Mouse (Mus musculus) bone marrow macrophage, adult 2 months (primary cell): ENCODE data around the gene Cdh13.

Source experiments
- CTCF ChIP-seq: IDR thresholded peaks from 2 replicates; pipeline ENCODE4 v1.5.1; 2012; ENCODE audit warnings: low read depth, mild to moderate bottlenecking, low read length, moderate library complexity
- POLR2A ChIP-seq: IDR thresholded peaks from 2 replicates; pipeline ENCODE4 v1.6.1; 2012; ENCODE audit warnings: mild to moderate bottlenecking, low read depth, low read length, borderline replicate concordance

DNA sequence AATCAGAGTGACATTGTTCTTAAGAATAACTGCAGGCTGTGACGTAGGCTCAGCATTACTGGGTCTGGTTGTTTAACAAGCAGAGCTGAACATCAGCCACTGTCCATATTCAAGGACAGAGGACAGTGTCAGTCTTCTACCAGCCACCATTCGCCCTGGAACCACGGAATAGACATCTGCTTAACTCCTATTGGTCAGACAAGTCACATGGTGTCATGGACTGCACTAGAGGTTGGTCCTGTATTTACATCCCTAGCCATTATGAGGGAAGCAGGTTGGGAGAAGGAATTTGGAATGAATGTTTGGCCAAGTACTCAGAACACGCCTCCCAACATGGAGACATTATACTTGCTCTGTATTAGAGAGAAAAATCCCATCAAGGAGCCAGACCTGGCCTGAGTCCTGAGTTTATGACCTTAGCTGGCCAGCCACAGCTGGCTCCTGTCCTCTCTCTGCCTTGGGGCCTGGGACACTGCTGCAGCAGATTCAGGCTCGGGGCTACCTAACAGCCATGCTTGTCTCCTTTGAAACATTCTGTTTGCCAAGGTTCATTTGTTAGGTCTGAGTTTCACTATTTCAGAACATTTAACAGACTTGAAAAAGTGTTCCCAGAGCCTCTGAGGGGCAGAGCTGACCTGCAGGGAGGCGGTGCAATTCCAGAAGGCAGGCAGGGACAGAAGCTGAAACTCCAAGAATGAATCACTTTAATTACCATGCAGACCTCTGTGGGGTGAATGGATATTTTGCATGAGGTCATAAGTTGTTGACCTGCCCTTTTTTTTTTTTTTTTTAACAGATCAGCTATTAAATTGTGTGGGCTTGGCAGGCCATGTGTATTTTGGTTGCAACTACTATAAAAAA is 282.6 kb downstream of the Cdh13 start:
- TF ChIP-seq CTCF = no peak
- no peak for TF ChIP-seq POLR2A
